15 mouse cellular contexts compared by ENCODE assay signal in genomic region chr10:80134421-80134820, GRCm38 (mm10). TPM values are rescaled to one million over a fixed set of nuclear protein-coding genes. Genes with fewer than 3 reads are reported as not detected.
DNase-seq lines count a peak whose midpoint lies in the region.
"Had no signal": no experiment of that assay in that cellular context is flagged by ENCODE, and none has a peak within 500 bp of the region (broad histone marks: within the 10 kb centered on the region; RNA-seq: fewer than 3 reads in every experiment).

No protein-coding gene starts in this region.

- DNase-seq in adrenal gland, adult (ENCODE audit: inconsistent age in 2 of 2, low spot score in 1 of 2): peak; percentile 41 to 73
- DNase-seq in adrenal gland, adult 18-20 months (ENCODE audit: low spot score in 2 of 2): no peak
- DNase-seq in cerebellum, adult 9-11 months: peak; percentile 58
- no peak for DNase-seq in cerebellum, adult 18-20 months
- DNase-seq in kidney, postnatal 10 days: peak; percentile 45
- DNase-seq in kidney, adult 9 months: no peak
- peak; percentile 40 to 52 for DNase-seq in right cerebral cortex, postnatal 10 days (ENCODE audit: low spot score in 2 of 2)
- no peak for DNase-seq in right cerebral cortex, postnatal 4 days
- DNase-seq: cerebellum, adult 2 months; forebrain, postnatal 0 days; gastrocnemius, postnatal 36 days; heart, adult 2 months; heart, postnatal 14 days; lung, embryonic 14.5 days; thymus, postnatal 14 days had no signal

RNA-seq across cellular contexts. Expression of gene Atp5d, which starts 4.0 kb away (rescaled TPM):
- 1,000 to 10,000 TPM in 1 of 2 experiments, 100 to 1,000 TPM in 1; 593 to 1,133 TPM for total RNA-seq in adrenal gland, adult 18-20 months (2021)

RNA-seq across cellular contexts. Expression of gene Cbarp, which starts 6.2 kb away (rescaled TPM):
- total RNA-seq in adrenal gland, adult 18-20 months (2021): 100 to 1,000 TPM; 129 to 266 TPM

RNA-seq across cellular contexts. Expression of gene Midn, which starts 13.7 kb away (rescaled TPM):
- 10 to 100 TPM; 64.8 to 82.0 TPM for total RNA-seq in adrenal gland, adult 18-20 months (2021)

RNA-seq across cellular contexts. Expression of gene Stk11, which starts 18.8 kb away (rescaled TPM):
- total RNA-seq in adrenal gland, adult 18-20 months (2021): 100 to 1,000 TPM; 154 to 158 TPM

RNA-seq across cellular contexts. Expression of gene Sbno2, which starts 29.1 kb away (rescaled TPM):
- total RNA-seq in adrenal gland, adult 18-20 months (2021): 10 to 100 TPM; 31.0 to 41.4 TPM

Comparison
In these comparisons a context has a peak if more than half of its experiments do, and no peak if none do; other contexts are left out.
1. DNase-seq: peak in adrenal gland, adult (2 of 2), cerebellum, adult 9-11 months (single experiment), kidney, postnatal 10 days (single experiment) and right cerebral cortex, postnatal 10 days (2 of 2); none in adrenal gland, adult 18-20 months (0 of 2), cerebellum, adult 18-20 months (0 of 2), kidney, adult 9 months (single experiment) and right cerebral cortex, postnatal 4 days (single experiment).